Mouse (Mus musculus) liver, adult 2 months (tissue): ENCODE data around the gene Ccdc88c.

Experiments
- CTCF ChIP-seq: fragments of 200-500 bp; IDR thresholded peaks from 2 replicates; pipeline ENCODE4 v1.5.1; 2011; ENCODE audit warnings: low read depth, low read length, control low read depth
- POLR2A ChIP-seq: fragments of 200-500 bp; IDR thresholded peaks from 2 replicates; pipeline ENCODE4 v1.6.1; 2011; ENCODE audit warnings: low read length, control low read depth; ENCODE audit not compliant: insufficient read depth; ENCODE audit errors: extremely low read depth

- TF ChIP-seq POLR2A (no peak), CTCF (no peak)
Observed at GRCm38 (mm10) chr12:101010148-101010920, 18.5 kb downstream of the Ccdc88c start.
